Comparison of ENCODE assay signal across 13 mouse cellular contexts in genomic region chr1:138144365-138144764, GRCm38 (mm10).
"Had no signal": no experiment of that assay in that cellular context is flagged by ENCODE, and none has a peak within 500 bp of the region (broad histone marks: within the 10 kb centered on the region; RNA-seq: fewer than 3 reads in every experiment).

No protein-coding gene starts in this region.

- H3K9me3 ChIP-seq: limb, embryonic 12.5 days; liver, embryonic 13.5 days; midbrain, embryonic 15.5 days; neural tube, embryonic 13.5 days had no signal

- H3K27me3 ChIP-seq: limb, embryonic 12.5 days; liver, embryonic 13.5 days; midbrain, embryonic 15.5 days; neural tube, embryonic 13.5 days had no signal

- H3K27ac ChIP-seq: limb, embryonic 12.5 days; liver, embryonic 13.5 days; midbrain, embryonic 15.5 days; neural tube, embryonic 13.5 days had no signal

- ATAC-seq: intestine, embryonic 16.5 days; midbrain, embryonic 15.5 days had no signal

- H3K4me3 ChIP-seq: limb, embryonic 12.5 days; liver, embryonic 13.5 days; midbrain, embryonic 15.5 days; neural tube, embryonic 13.5 days had no signal

- H3K4me1 ChIP-seq: limb, embryonic 12.5 days; liver, embryonic 13.5 days had no signal

- H3K9ac ChIP-seq: limb, embryonic 12.5 days; liver, embryonic 13.5 days; midbrain, embryonic 15.5 days; neural tube, embryonic 13.5 days had no signal

- H3K36me3 ChIP-seq: limb, embryonic 12.5 days; liver, embryonic 13.5 days; midbrain, embryonic 15.5 days; neural tube, embryonic 13.5 days had no signal

- H3K4me2 ChIP-seq: limb, embryonic 12.5 days; liver, embryonic 13.5 days; midbrain, embryonic 11.5 days; midbrain, embryonic 15.5 days; neural tube, embryonic 13.5 days had no signal

- DNase-seq: kidney, adult 2 months; kidney, postnatal 25 days; liver; liver, embryonic 13.5 days; lung, adult 18-20 months; retina, postnatal 1 day; right cerebral cortex, postnatal 14 days; thymus, postnatal 36 days had no signal
